Mouse (Mus musculus): Measurements from ENCODE around the gene Cntnap2.
A peak's percentile ranks its signal among the peaks of the same experiment; 100 is the strongest.

The Cntnap2 gene

GRCm38 (mm10) chr6:46705926-46706325 is 1646.8 kb downstream of the Cntnap2 start:
- DNase-seq = no peak

- DNase-seq = no peak
These were observed 1657.4 kb downstream of the Cntnap2 start for GRCm38 (mm10) chr6:46716576-46716975.

GRCm38 (mm10) chr6:46733794-46734193 is 1674.6 kb downstream of the Cntnap2 start:
- no peak for DNase-seq

- DNase-seq = no peak
These were observed 1689.3 kb downstream of the Cntnap2 start for GRCm38 (mm10) chr6:46748448-46748847.

GRCm38 (mm10) chr6:46763481-46763880 is 1704.3 kb downstream of the Cntnap2 start:
- no peak for DNase-seq

GRCm38 (mm10) chr6:46774529-46774928 is 1715.4 kb downstream of the Cntnap2 start:
- DNase-seq = no peak

GRCm38 (mm10) chr6:46802264-46803110 is 1743.3 kb downstream of the Cntnap2 start:
- DNase-seq = no peak

- DNase-seq = no peak
These were observed 1797.5 kb downstream of the Cntnap2 start for GRCm38 (mm10) chr6:46856635-46857034.

GRCm38 (mm10) chr6:46861076-46861475 is 1801.9 kb downstream of the Cntnap2 start:
- DNase-seq = no peak

- no peak for DNase-seq
These were observed 1807.2 kb downstream of the Cntnap2 start for GRCm38 (mm10) chr6:46866317-46866716.

GRCm38 (mm10) chr6:46886230-46886629 is 1827.1 kb downstream of the Cntnap2 start:
- no peak for DNase-seq

- DNase-seq = no peak
These were observed 1850.0 kb downstream of the Cntnap2 start for GRCm38 (mm10) chr6:46909167-46909566.

GRCm38 (mm10) chr6:46918701-46919274 is 1859.6 kb downstream of the Cntnap2 start:
- DNase-seq = no peak

- no peak for DNase-seq
These were observed 1860.8 kb downstream of the Cntnap2 start for GRCm38 (mm10) chr6:46919973-46920372.

- DNase-seq = no peak
These were observed 1865.6 kb downstream of the Cntnap2 start for GRCm38 (mm10) chr6:46924709-46925108.

GRCm38 (mm10) chr6:46945703-46946102 is 1886.5 kb downstream of the Cntnap2 start:
- no peak for DNase-seq

GRCm38 (mm10) chr6:46961022-46961686 is 1902.0 kb downstream of the Cntnap2 start:
- peak; percentile 65 for DNase-seq

GRCm38 (mm10) chr6:46963261-46963660 is 1904.1 kb downstream of the Cntnap2 start:
- no peak for DNase-seq

- DNase-seq = no peak
These were observed 1904.5 kb downstream of the Cntnap2 start for GRCm38 (mm10) chr6:46963693-46964092.

GRCm38 (mm10) chr6:46972640-46973039 is 1913.5 kb downstream of the Cntnap2 start:
- DNase-seq = peak; percentile 14

- no peak for DNase-seq
These were observed 1936.9 kb downstream of the Cntnap2 start for GRCm38 (mm10) chr6:46996010-46996602.

GRCm38 (mm10) chr6:47004430-47004829 is 1945.3 kb downstream of the Cntnap2 start:
- no peak for DNase-seq

- DNase-seq = no peak
These were observed 1953.8 kb downstream of the Cntnap2 start for GRCm38 (mm10) chr6:47012933-47013332.
